Mouse (Mus musculus): ENCODE data around the gene Ppia. TPM values are rescaled to one million over a fixed set of nuclear protein-coding genes. Genes with fewer than 3 reads are reported as not detected.
"Not testable (repeated sequence)": the region's sequence is repeated elsewhere in the genome, so short reads cannot be mapped to it uniquely, and the experiment has no call there.

Ppia gene
- polyA plus RNA-seq, 1 experiment from 2014 or later, result 4,780 TPM

DNA sequence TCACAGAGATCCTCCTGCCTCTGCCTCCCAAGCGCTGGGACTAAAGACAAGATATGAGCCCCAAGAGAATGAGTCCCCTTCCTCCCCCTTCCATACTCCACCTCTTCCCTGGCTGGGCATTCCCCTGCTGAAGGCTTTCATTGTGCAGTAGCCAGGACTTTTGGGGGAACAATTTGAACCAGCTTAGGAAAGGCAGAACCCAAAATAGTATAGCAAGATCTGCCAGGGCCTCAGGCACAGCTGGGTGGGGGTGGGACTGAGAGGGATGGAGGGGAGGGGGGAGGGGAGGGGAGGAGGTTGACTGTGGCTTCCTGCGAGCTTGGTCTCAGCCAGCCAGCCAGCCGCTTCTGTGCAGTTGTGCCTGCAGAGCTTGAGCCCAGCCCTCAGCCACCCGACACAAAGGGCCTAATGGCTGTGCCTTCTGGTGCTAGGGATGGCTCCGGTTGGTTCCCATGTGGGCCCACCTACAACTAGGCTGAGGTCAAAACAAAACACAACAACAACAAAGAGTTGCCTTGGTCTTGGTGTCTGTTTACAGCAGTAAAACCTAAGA, 5.1 kb upstream of the Ppia start:
- Histone ChIP-seq H3K4me1 (ENCODE audit: control insufficient read depth, insufficient read depth, low read length) (peaks cover 15% of the 10 kb centered on the region), H3K27ac (ENCODE audit: low read depth, low read length) (no peak overlapping the region), H3K36me3 (ENCODE audit: control insufficient read depth, insufficient read depth, low read length) (peaks cover 6% of the 10 kb centered on the region), H3K27me3 (ENCODE audit: control insufficient read depth, insufficient read depth, low read length) (no peaks in the 10 kb centered on the region), H3K9me3 (ENCODE audit: control insufficient read depth, low read length) (no peaks in the 10 kb centered on the region), H3K4me3 (ENCODE audit: low read depth, low read length) (no peak overlapping the region), H3K4me2 (ENCODE audit: low read depth) (no peak overlapping the region), H3K9ac (ENCODE audit: low read length) (no peak overlapping the region)
- ATAC-seq (ENCODE audit: insufficient read depth, low FRiP score, low TSS enrichment) (no peak), DNase-seq (ENCODE audit: low spot score) (no peak)
- 43% methylated on average over 5 of the region's 5 CpGs for WGBS

DNA sequence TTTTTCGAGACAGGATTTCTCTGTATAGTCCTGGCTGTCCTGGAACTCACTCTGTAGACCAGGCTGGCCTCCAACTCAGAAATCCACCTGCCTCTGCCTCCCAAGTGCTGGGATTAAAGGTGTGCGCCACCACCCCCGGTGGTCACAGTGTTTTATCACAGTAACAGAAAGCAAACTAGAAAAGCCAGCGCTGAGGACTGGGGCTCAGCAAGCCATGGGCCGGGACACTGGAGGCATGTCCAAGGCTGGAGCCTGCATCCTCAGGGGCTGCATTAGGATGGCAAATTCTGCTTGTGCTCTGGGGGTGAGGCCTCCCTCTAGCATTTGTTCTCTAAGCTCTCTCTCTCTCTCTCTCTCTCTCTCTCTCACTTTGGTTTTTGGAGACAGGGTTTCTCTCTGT, 4.5 kb upstream of the Ppia start:
- not testable (repeated sequence) for ATAC-seq (ENCODE audit: insufficient read depth, low FRiP score, low TSS enrichment); DNase-seq (ENCODE audit: low spot score); H3K27ac ChIP-seq (ENCODE audit: low read depth, low read length); H3K9me3 ChIP-seq (ENCODE audit: control insufficient read depth, low read length); H3K4me2 ChIP-seq (ENCODE audit: low read depth); H3K27me3 ChIP-seq (ENCODE audit: control insufficient read depth, insufficient read depth, low read length); H3K9ac ChIP-seq (ENCODE audit: low read length); H3K36me3 ChIP-seq (ENCODE audit: control insufficient read depth, insufficient read depth, low read length); H3K4me3 ChIP-seq (ENCODE audit: low read depth, low read length)
- WGBS, result 89% methylated on average over 5 of the region's 5 CpGs
- peaks cover 15% of the 10 kb centered on the region for H3K4me1 ChIP-seq (ENCODE audit: control insufficient read depth, insufficient read depth, low read length)

GRCm38 (mm10) chr11:6411684-6412083, 3.6 kb upstream of the Ppia start:
- Histone ChIP-seq H3K4me1 (ENCODE audit: control insufficient read depth, insufficient read depth, low read length) (peaks cover 8% of the 10 kb centered on the region), H3K9me3 (ENCODE audit: control insufficient read depth, low read length) (no peaks in the 10 kb centered on the region), H3K27me3 (ENCODE audit: control insufficient read depth, insufficient read depth, low read length) (no peaks in the 10 kb centered on the region), H3K4me2 (ENCODE audit: low read depth) (no peak overlapping the region), H3K27ac (ENCODE audit: low read depth, low read length) (no peak overlapping the region), H3K4me3 (ENCODE audit: low read depth, low read length) (no peak overlapping the region), H3K9ac (ENCODE audit: low read length) (no peak overlapping the region), H3K36me3 (ENCODE audit: control insufficient read depth, insufficient read depth, low read length) (no peaks in the 10 kb centered on the region)
- DNase-seq (ENCODE audit: low spot score) (peak; percentile 83), ATAC-seq (ENCODE audit: insufficient read depth, low FRiP score, low TSS enrichment) (no peak)
- 6% methylated on average over 5 of the region's 5 CpGs for WGBS

DNA sequence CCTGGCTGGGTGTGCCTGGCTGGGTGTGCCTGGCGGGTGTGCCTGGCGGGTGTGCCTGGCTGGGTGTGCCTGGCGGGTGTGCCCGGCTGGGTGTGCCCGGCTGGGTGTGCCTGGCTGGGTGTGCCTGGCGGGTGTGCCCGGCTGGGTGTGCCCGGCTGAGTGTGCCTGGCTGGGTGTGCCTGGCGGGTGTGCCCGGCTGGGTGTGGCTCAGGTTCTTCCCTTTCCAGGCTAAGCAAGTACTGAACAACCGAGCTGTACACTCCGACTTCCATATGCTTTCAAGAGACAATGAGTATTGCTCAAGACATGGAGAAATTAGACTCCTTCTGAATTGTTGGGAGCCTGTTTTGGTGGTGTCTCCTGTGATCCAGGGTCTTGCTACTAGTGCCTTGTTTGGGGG, 2.0 kb upstream of the Ppia start:
- H3K4me1 ChIP-seq (ENCODE audit: control insufficient read depth, insufficient read depth, low read length), result peaks cover 17% of the 10 kb centered on the region
- no peak overlapping the region for H3K27ac ChIP-seq (ENCODE audit: low read depth, low read length)
- WGBS, result 95% methylated on average over 7 of the region's 12 CpGs
- no peak overlapping the region for H3K9ac ChIP-seq (ENCODE audit: low read length)
- H3K4me2 ChIP-seq (ENCODE audit: low read depth), result no peak overlapping the region
- no peaks in the 10 kb centered on the region for H3K36me3 ChIP-seq (ENCODE audit: control insufficient read depth, insufficient read depth, low read length)
- ATAC-seq (ENCODE audit: insufficient read depth, low FRiP score, low TSS enrichment), result no peak
- no peak overlapping the region for H3K4me3 ChIP-seq (ENCODE audit: low read depth, low read length)
- no peaks in the 10 kb centered on the region for H3K9me3 ChIP-seq (ENCODE audit: control insufficient read depth, low read length)
- no peaks in the 10 kb centered on the region for H3K27me3 ChIP-seq (ENCODE audit: control insufficient read depth, insufficient read depth, low read length)
- DNase-seq (ENCODE audit: low spot score), result no peak

- ATAC-seq (ENCODE audit: insufficient read depth, low FRiP score, low TSS enrichment), result peak; percentile 95
- no peaks in the 10 kb centered on the region for H3K9me3 ChIP-seq (ENCODE audit: control insufficient read depth, low read length)
- peak overlapping the region; percentile 81 for H3K4me3 ChIP-seq (ENCODE audit: low read depth, low read length)
- peak overlapping the region; percentile 85 for H3K27ac ChIP-seq (ENCODE audit: low read depth, low read length)
- peaks cover 11% of the 10 kb centered on the region for H3K36me3 ChIP-seq (ENCODE audit: control insufficient read depth, insufficient read depth, low read length)
- no peaks in the 10 kb centered on the region for H3K27me3 ChIP-seq (ENCODE audit: control insufficient read depth, insufficient read depth, low read length)
- peak overlapping the region; percentile 95 for H3K4me2 ChIP-seq (ENCODE audit: low read depth)
- H3K9ac ChIP-seq (ENCODE audit: low read length), result peak overlapping the region; percentile 97
- peak; percentile 97 for DNase-seq (ENCODE audit: low spot score)
- peaks cover 17% of the 10 kb centered on the region for H3K4me1 ChIP-seq (ENCODE audit: control insufficient read depth, insufficient read depth, low read length)
- 0% methylated on average over 84 of the region's 102 CpGs for WGBS
These were observed 535 bp downstream of the Ppia start for GRCm38 (mm10) chr11:6415551-6416404.

DNA sequence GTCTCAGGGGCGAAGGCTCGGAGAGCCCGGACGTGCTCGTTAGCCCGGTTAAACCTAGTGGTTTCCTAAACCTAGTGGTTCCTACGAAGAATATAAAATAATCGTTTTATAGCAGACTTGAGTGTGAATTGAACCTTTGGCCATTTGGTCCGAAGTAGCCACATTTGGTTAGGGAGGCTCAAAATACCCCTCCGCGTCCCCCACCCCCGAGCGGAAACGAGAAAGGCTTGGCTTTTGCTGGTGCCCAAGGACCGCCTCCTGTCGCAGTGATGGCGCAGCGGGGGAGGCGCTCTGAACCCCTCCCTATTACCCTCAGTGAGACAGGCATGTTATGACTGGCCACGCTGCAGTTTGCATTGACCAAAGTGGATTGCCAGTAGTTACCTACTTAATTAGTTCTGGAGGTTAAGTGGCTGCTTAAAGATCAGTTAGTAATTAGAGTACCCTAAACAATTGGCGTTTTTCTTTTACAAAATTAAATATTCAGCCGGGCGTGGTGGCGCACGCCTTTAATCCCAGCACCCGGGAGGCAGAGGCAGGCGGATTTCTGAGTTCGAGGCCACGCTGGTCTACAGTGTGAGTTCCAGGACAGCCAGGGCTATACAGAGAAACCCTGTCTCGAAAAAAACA, 1.3 kb downstream of the Ppia start:
- H3K4me2 ChIP-seq (ENCODE audit: low read depth), result peak overlapping the region; percentile 95
- peak overlapping the region; percentile 97 for H3K9ac ChIP-seq (ENCODE audit: low read length)
- whole genome bisulfite sequencing, result 1% methylated on average over 30 of the region's 30 CpGs
- DNase-seq (ENCODE audit: low spot score) (peak; percentile 80), ATAC-seq (ENCODE audit: insufficient read depth, low FRiP score, low TSS enrichment) (peak; percentile 33; the same call in 1 of the 2 replicates)
- H3K27ac ChIP-seq (ENCODE audit: low read depth, low read length), result peak overlapping the region; percentile 85
- H3K4me1 ChIP-seq (ENCODE audit: control insufficient read depth, insufficient read depth, low read length), result peaks cover 17% of the 10 kb centered on the region
- H3K9me3 ChIP-seq (ENCODE audit: control insufficient read depth, low read length), result no peaks in the 10 kb centered on the region
- H3K36me3 ChIP-seq (ENCODE audit: control insufficient read depth, insufficient read depth, low read length), result peaks cover 11% of the 10 kb centered on the region
- H3K27me3 ChIP-seq (ENCODE audit: control insufficient read depth, insufficient read depth, low read length), result no peaks in the 10 kb centered on the region
- peak overlapping the region; percentile 81 for H3K4me3 ChIP-seq (ENCODE audit: low read depth, low read length)

GRCm38 (mm10) chr11:6417069-6417468, 1.8 kb downstream of the Ppia start:
- no peak for ATAC-seq (ENCODE audit: insufficient read depth, low FRiP score, low TSS enrichment)
- 50% methylated on average over 2 of the region's 2 CpGs for WGBS
- H3K4me2 ChIP-seq (ENCODE audit: low read depth), result peak overlapping the region; percentile 95
- no peak for DNase-seq (ENCODE audit: low spot score)
- H3K27ac ChIP-seq (ENCODE audit: low read depth, low read length), result peak overlapping the region; percentile 49; the same call in 1 of the 2 replicates
- no peaks in the 10 kb centered on the region for H3K9me3 ChIP-seq (ENCODE audit: control insufficient read depth, low read length)
- H3K36me3 ChIP-seq (ENCODE audit: control insufficient read depth, insufficient read depth, low read length), result peaks cover 11% of the 10 kb centered on the region
- H3K9ac ChIP-seq (ENCODE audit: low read length), result peak overlapping the region; percentile 97
- peak overlapping the region; percentile 81 for H3K4me3 ChIP-seq (ENCODE audit: low read depth, low read length)
- peaks cover 17% of the 10 kb centered on the region for H3K4me1 ChIP-seq (ENCODE audit: control insufficient read depth, insufficient read depth, low read length)
- H3K27me3 ChIP-seq (ENCODE audit: control insufficient read depth, insufficient read depth, low read length), result no peaks in the 10 kb centered on the region

DNA sequence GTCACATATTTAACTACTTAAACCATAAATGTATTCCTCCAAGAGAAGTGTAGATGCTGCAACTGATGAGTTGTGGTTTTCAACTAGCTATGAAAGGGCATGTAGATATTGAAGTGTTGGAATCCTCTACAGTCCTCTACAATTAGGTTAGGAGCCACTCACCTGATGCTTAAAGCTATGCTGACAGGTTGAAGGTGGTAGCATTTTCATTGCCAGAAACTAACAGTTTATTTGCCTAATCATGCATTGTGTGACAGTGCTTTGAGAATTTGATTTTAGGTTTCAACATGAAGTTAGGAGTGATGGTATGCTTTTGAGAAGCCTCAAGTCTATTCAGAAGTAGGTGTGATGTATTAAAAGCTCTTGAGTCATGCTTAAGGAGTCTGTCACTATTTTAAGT, 2.2 kb downstream of the Ppia start:
- no peaks in the 10 kb centered on the region for H3K9me3 ChIP-seq (ENCODE audit: control insufficient read depth, low read length)
- H3K4me3 ChIP-seq (ENCODE audit: low read depth, low read length), result peak overlapping the region; percentile 81
- peaks cover 17% of the 10 kb centered on the region for H3K4me1 ChIP-seq (ENCODE audit: control insufficient read depth, insufficient read depth, low read length)
- peaks cover 11% of the 10 kb centered on the region for H3K36me3 ChIP-seq (ENCODE audit: control insufficient read depth, insufficient read depth, low read length)
- ATAC-seq (ENCODE audit: insufficient read depth, low FRiP score, low TSS enrichment) (no peak), DNase-seq (ENCODE audit: low spot score) (no peak)
- no peaks in the 10 kb centered on the region for H3K27me3 ChIP-seq (ENCODE audit: control insufficient read depth, insufficient read depth, low read length)
- H3K4me2 ChIP-seq (ENCODE audit: low read depth), result peak overlapping the region; percentile 95
- peak overlapping the region; percentile 97 for H3K9ac ChIP-seq (ENCODE audit: low read length)
- H3K27ac ChIP-seq (ENCODE audit: low read depth, low read length), result peak overlapping the region; percentile 49; the same call in 1 of the 2 replicates
